Mouse (Mus musculus) forebrain, embryonic 16.5 days (tissue): ENCODE measurements around the gene Kif1b. TPM values are rescaled to one million over a fixed set of nuclear protein-coding genes. Genes with fewer than 3 reads are reported as not detected.

ENCODE experiments used
- ATAC-seq: fragments of 200-750 bp; cut with Nextera tagmentation; 2 replicates; pipeline ENCODE4 v1.8.0; 2017; ENCODE audit warnings: mild to moderate bottlenecking, moderate library complexity
- H3K27ac ChIP-seq: fragments of 300-500 bp; sonication (generic); 2 replicates; pipeline ENCODE4 v1.5.1; 2014; ENCODE audit warnings: low read length, control low read depth
- H3K27me3 ChIP-seq: fragments of 300-500 bp; sonication (generic); replicated peaks from 2 replicates; pipeline ENCODE4 v1.6.1; 2014; ENCODE audit warnings: low read length; ENCODE audit not compliant: control insufficient read depth, insufficient read depth
- H3K36me3 ChIP-seq: fragments of 300-500 bp; sonication (generic); 2 replicates; pipeline ENCODE4 v1.6.1; 2014; ENCODE audit not compliant: control insufficient read depth, insufficient read depth
- H3K4me1 ChIP-seq: fragments of 300-500 bp; sonication (generic); replicated peaks from 2 replicates; pipeline ENCODE4 v1.6.1; 2014; ENCODE audit warnings: low read length; ENCODE audit not compliant: control insufficient read depth, insufficient read depth
- H3K4me2 ChIP-seq: fragments of 300-500 bp; sonication (generic); 2 replicates; pipeline ENCODE4 v1.6.1; 2014; ENCODE audit warnings: mild to moderate bottlenecking, low read length, control low read depth
- H3K4me3 ChIP-seq: fragments of 300-500 bp; sonication (generic); replicated peaks from 2 replicates; pipeline ENCODE4 v1.5.1; 2014; ENCODE audit warnings: mild to moderate bottlenecking, low read length, control low read depth
- H3K9ac ChIP-seq: fragments of 300-500 bp; sonication (generic); replicated peaks from 2 replicates; pipeline ENCODE4 v1.6.1; 2014; ENCODE audit warnings: low read depth, low read length, control low read depth
- H3K9me3 ChIP-seq: fragments of 300-500 bp; sonication (generic); 2 replicates; pipeline ENCODE4 v1.6.1; 2016; ENCODE audit warnings: low read length; ENCODE audit not compliant: control insufficient read depth
- WGBS: fragments of 180-500 bp; shearing (Covaris S2); extraction: QIAGEN DNeasy Blood & Tissue Kit; methylation state at CpG from one replicate; pipeline ENCODE4 v1.1.7; 2014; 5-methylcytosine and 5-hydroxymethylcytosine counted together
- polyA plus RNA-seq: library from polyadenylated mRNA; unstranded; fragments of >200 nt; fragmentation: Nextera tagmentation; extraction: Ambion mirVana; gene quantifications from 2 replicates; pipeline ENCODE4 v1.2.1, GENCODE M21; 2015

The Kif1b gene
- polyA plus RNA-seq, result 125 and 131 TPM in 2 replicates

DNA sequence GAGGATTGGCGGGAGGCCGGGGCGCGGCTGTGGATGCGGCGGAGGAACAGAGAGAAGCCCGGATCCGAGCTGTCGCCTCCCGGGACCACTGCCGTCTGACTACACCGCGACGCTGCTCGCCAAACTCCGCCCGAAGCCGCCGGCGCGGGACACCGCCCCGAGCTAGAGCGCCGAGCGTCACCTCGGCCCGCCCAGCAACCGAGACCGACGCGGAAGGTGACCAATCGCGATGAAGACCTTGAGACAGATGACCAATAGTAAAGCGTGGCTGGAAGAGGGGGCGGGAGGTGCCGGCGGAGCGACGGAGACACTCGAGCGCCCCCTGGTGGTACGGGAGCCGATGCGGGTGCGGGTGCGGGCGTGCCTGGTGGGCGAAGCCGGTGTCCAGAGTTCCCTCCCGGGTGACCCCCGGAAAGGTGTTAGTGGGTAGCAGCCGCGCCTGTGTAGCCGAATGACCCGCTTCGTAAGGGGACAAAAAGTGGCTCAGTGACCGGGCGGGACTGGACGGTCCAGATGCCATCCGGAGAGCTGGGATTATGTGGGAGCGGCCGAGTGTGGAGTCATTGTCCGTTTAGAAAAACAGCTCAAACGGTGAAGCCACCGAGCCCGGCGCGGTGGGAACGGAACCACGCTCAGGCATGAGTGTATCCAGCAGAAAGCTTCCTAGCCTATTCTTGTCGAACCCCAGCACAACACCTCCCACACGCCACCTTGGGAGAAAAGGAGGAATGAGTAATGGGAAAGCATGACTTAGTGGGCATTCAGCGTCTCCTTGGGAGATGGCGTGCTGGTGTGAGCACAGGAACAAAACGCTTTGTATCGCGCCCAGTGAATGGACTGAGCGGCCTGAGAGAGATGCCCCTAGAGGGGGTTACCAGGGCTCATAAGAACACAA lies at the start of gene Kif1b:
TSS of gene Kif1b (minus strand) at position 98 of the 895 bp plus-strand sequence.
- WGBS, result 0% methylated on average over 79 of the region's 79 CpGs
- peak; percentile 95 for ATAC-seq
- no peaks in the 10 kb centered on the region for H3K9me3 ChIP-seq

DNA sequence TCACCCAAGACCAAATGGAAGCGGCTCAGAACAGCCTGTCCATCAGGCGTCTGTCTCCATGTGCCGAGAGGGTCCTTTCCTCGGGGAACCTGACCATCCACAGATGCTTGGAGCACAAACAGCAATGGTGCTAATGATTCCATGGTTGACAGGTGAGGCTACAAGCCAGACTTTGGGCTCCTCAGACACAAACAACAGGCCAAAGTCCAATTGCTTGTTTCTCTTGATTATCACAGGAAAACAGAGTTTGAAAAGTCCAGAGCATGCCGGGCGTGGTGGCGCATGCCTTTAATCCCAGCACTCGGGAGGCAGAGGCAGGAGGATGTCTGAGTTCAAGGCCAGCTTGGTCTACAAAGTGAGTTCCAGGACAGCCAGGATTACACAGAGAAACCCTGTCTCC lies 47.2 kb upstream of the Kif1b start:
- H3K36me3 ChIP-seq, result peaks cover 59% of the 10 kb centered on the region

More for the DNA sequence above, at the start of gene Kif1b:
- Histone ChIP-seq H3K36me3 (no peaks in the 10 kb centered on the region), H3K4me2 (peak within 1 kb of the TSS; percentile 89), H3K9ac (peak within 1 kb of the TSS; percentile 92), H3K27ac (peak within 1 kb of the TSS; percentile 98), H3K27me3 (no peaks in the 10 kb centered on the region), H3K4me3 (peak within 1 kb of the TSS; percentile 96), H3K4me1 (peaks cover 35% of the 10 kb centered on the region)

DNA sequence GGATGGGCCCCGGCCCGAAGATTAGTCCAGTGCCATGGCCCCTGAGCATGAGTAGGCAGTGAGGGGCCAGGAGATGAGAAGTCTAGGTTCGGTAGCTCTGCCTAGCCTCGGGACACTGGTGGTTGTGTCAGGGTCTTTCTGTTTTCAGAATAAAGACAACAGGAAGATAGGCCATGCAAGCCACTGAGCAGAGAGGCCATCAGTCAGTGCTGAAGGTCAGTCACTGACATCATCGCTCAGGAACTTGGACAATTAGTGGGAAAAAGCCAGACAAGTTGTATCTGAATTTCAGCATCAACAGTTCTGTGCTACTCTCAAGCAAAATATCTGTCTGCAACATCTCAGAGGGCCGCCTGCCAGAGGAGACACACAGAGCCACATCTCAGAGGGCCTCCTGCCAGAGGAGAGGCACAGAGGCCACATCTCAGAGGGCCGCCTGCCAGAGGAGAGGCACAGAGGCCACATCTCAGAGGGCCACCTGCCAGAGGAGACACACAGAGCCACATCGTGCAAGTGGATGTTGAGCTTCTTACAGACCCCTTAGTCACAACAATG lies 44.2 kb upstream of the Kif1b start:
- Histone ChIP-seq H3K27me3 (no peaks in the 10 kb centered on the region), H3K36me3 (peaks cover 50% of the 10 kb centered on the region), H3K9ac (no peak overlapping the region), H3K27ac (no peak overlapping the region), H3K9me3 (no peaks in the 10 kb centered on the region), H3K4me2 (no peak overlapping the region), H3K4me1 (no peaks in the 10 kb centered on the region), H3K4me3 (no peak overlapping the region)
- 88% methylated on average over 8 of the region's 8 CpGs for WGBS
- no peak for ATAC-seq

More for the DNA sequence above, 47.2 kb upstream of the Kif1b start:
- Histone ChIP-seq H3K4me3 (no peak overlapping the region), H3K9ac (no peak overlapping the region), H3K27me3 (no peaks in the 10 kb centered on the region), H3K4me1 (no peaks in the 10 kb centered on the region), H3K9me3 (no peaks in the 10 kb centered on the region), H3K27ac (no peak overlapping the region), H3K4me2 (no peak overlapping the region)
- ATAC-seq, result no peak
- 96% methylated on average over 8 of the region's 8 CpGs for WGBS

DNA sequence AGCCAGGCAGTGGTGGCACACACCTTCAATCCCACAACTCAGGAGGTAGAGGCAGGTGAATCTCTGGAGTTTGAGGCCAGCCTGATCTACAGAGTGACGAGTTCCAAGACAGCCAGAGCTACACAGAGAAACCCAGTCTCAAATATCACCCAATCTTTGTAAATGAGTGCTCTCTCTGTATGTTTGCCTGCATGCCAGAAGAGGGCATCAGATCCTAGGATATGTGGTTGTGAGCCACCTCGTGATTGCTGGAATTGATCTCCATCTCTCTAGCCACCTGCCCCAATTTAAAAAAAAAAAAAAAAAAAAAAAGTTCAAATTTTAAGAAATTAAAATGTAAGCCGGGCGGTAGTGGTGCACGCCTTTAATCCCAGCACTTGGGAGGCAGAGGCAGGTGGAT lies 41.5 kb upstream of the Kif1b start:
- WGBS, result 80% methylated on average over 5 of the region's 5 CpGs
- H3K4me3 ChIP-seq, result no peak overlapping the region
- H3K9me3 ChIP-seq, result no peaks in the 10 kb centered on the region
- no peak overlapping the region for H3K27ac ChIP-seq
- H3K4me2 ChIP-seq, result no peak overlapping the region
- no peak overlapping the region for H3K9ac ChIP-seq
- no peaks in the 10 kb centered on the region for H3K4me1 ChIP-seq
- H3K27me3 ChIP-seq, result no peaks in the 10 kb centered on the region
- H3K36me3 ChIP-seq, result peaks cover 50% of the 10 kb centered on the region
- ATAC-seq, result no peak

DNA sequence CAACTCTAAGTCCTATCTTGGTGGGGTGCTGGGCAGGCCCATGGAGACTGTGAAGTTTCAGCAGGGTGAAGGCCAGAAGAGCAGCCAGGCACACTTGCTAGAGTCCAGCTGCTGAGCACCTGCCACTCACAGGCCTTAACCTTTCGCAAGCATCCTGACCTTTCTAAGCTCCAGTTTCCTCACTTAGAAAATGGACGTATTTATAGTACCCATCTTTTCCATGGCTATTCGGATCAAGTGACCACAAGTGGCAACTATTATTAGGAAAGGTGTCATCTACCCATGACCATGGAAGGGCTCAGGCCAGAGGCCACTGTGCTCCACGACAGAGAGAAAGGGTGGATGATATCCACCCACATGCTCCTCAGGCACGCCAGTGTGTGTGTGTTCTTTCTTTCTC lies 38.4 kb upstream of the Kif1b start:
- 82% methylated on average over 5 of the region's 5 CpGs for WGBS
- ATAC-seq, result no peak
- Histone ChIP-seq H3K9me3 (no peaks in the 10 kb centered on the region), H3K27me3 (no peaks in the 10 kb centered on the region), H3K4me3 (no peak overlapping the region), H3K9ac (no peak overlapping the region), H3K36me3 (peaks cover 44% of the 10 kb centered on the region), H3K4me2 (no peak overlapping the region), H3K4me1 (no peaks in the 10 kb centered on the region), H3K27ac (no peak overlapping the region)

DNA sequence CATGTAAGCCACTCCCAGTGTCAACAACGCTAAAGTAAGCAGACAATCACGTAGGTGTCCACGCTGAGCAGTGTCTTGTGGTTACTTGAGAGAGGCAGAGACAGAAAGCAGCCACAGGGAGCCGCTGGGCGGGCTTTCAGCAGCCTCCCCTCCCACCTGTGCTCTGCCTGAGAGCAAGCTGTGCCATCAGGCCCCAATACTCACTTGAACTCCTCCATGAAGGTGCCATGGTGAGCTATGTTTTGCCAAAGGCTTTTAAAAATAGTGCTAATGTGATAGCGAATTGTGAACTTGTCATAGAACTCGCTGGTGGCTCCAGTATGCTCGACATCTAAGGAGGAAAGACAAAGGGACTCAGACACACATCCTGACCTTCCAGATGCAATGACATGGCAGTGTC lies 36.8 kb upstream of the Kif1b start:
- Histone ChIP-seq H3K27ac (no peak overlapping the region), H3K4me1 (no peaks in the 10 kb centered on the region), H3K9me3 (no peaks in the 10 kb centered on the region), H3K4me3 (no peak overlapping the region), H3K27me3 (no peaks in the 10 kb centered on the region), H3K4me2 (no peak overlapping the region), H3K36me3 (peaks cover 35% of the 10 kb centered on the region), H3K9ac (no peak overlapping the region)
- WGBS, result 83% methylated on average over 8 of the region's 8 CpGs
- ATAC-seq, result no peak

DNA sequence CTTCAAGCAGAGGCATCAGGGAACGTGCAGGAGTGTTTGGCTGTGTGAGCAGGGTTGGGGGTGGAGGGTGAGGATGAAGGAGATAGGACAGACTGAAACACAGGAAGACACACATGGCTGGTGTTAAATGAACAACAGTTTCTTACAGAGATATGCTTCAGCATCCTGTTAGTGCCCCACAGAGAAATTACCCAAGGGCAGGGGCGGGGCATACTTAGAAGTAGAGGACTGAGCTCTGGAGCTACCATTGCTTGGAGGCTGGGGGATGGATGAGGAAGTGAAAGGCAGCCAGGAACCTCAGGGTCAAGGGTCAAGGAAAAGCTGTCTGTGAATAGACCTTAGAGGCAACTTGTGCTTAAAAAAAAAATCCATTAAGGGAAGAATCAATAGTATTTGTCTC lies 33.2 kb upstream of the Kif1b start:
- ATAC-seq, result no peak
- H3K36me3 ChIP-seq, result peaks cover 19% of the 10 kb centered on the region

DNA sequence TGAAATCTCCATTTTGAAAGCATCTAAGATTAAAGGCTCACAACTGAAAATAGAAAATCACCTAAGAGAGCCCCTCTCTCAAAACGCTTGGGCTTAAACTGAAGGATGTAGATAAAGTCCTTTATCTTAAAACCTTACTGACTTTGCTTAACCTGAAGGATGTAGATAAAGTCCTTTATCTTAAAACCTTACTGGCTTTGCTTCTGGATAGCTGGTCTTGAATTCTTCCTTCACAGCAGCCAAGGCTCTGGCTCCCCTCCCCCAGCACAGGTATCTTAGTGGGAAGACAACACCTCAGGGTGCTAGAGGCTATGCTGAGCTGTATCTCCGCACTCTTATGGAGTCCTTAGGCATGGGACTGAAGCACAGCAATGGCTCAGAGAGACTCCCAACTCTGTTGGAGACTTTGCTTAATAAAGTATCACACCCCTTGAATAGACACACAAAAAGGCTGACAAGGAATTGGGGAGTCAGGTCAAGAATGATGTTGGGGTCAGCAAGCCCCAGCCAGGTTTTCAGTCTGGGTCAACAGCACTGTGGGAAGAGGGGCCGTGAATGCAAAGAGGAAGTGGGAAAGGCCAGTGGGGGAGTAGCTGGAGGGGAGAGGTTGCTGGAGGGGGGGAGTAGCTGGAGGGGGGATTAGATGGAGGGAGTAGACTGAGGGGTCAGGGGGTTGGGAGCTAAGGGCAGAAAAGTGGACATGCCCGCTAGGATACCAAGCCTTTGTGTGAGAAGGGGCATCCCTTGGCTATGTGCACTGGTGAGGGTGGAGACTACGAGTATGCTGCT lies 32.1 kb upstream of the Kif1b start:
- no peaks in the 10 kb centered on the region for H3K27me3 ChIP-seq
- ATAC-seq, result no peak
- no peak overlapping the region for H3K4me2 ChIP-seq
- no peaks in the 10 kb centered on the region for H3K9me3 ChIP-seq
- H3K4me3 ChIP-seq, result no peak overlapping the region
- H3K27ac ChIP-seq, result no peak overlapping the region
- H3K36me3 ChIP-seq, result peaks cover 19% of the 10 kb centered on the region
- no peak overlapping the region for H3K9ac ChIP-seq
- WGBS, result 78% methylated on average over 5 of the region's 5 CpGs
- no peaks in the 10 kb centered on the region for H3K4me1 ChIP-seq

More for the DNA sequence above, 33.2 kb upstream of the Kif1b start:
- Histone ChIP-seq H3K4me3 (no peak overlapping the region), H3K4me2 (no peak overlapping the region), H3K9ac (no peak overlapping the region), H3K4me1 (no peaks in the 10 kb centered on the region), H3K27me3 (no peaks in the 10 kb centered on the region), H3K27ac (no peak overlapping the region), H3K9me3 (no peaks in the 10 kb centered on the region)
- WGBS, result 74% methylated on average over 2 of the region's 2 CpGs

DNA sequence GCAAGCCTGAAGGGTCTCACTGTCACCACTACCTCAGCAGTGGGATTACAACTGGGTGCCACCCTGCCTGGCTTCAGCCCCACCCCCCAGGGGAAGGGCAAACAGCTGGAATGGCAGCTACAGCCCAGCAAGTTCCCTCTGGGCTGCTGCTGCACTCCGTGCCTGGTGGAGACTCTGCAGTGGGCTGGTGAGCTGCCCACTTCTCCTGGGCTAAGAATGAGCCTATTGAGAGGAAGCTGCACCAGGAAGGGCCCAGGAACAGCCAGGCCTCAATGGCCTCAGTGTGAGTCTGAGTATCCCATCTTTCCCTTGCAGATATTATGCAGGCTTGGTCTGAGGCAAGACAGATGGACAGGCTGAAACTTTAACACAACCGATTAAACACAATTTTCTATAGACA lies 30.6 kb upstream of the Kif1b start:
- no peak overlapping the region for H3K27ac ChIP-seq
- no peak overlapping the region for H3K4me2 ChIP-seq
- no peaks in the 10 kb centered on the region for H3K9me3 ChIP-seq
- H3K9ac ChIP-seq, result no peak overlapping the region
- no peaks in the 10 kb centered on the region for H3K27me3 ChIP-seq
- no peaks in the 10 kb centered on the region for H3K4me1 ChIP-seq
- WGBS, result 77% methylated on average over 2 of the region's 2 CpGs
- ATAC-seq, result no peak
- H3K36me3 ChIP-seq, result peaks cover 24% of the 10 kb centered on the region
- H3K4me3 ChIP-seq, result no peak overlapping the region
